In genomic region chr1:54438340-54439079, GRCm38 (mm10) we compare ENCODE assay signal across 8 mouse cellular contexts. TPM values are rescaled to one million over a fixed set of nuclear protein-coding genes. Genes with fewer than 3 reads are reported as not detected.
DNase-seq lines count a peak whose midpoint lies in the region; ATAC-seq and TF ChIP-seq lines count a peak whose summit lies in the region.

TSS of gene Gtf3c3 (minus strand) at chr1:54438971.

- WGBS in embryonic facial prominence, embryonic 13.5 days, result 2% methylated on average over 39 of the region's 39 CpGs
- 3% methylated on average over 38 of the region's 39 CpGs for WGBS in limb, embryonic 14.5 days
- 2% methylated on average over 39 of the region's 39 CpGs for WGBS in midbrain, postnatal 0 days

- DNase-seq in 3134 (ENCODE audit: extremely low read depth, insufficient read length, low spot score), result peak; percentile 92
- DNase-seq in adrenal gland, postnatal 36 days, result peak; percentile 84 to 85
- DNase-seq in heart, adult 8-10 months (ENCODE audit: low spot score), result peak; percentile 67
- DNase-seq in kidney, adult 9 months, result peak; percentile 81
- DNase-seq in limb, embryonic 14.5 days (ENCODE audit: low spot score), result peak; percentile 80
- DNase-seq in midbrain, postnatal 0 days (ENCODE audit: low spot score), result peak; percentile 88
- peak; percentile 57 to 65 for DNase-seq in spleen, postnatal 14 days (ENCODE audit: low spot score in 2 of 2)

- H3K36me3 ChIP-seq in embryonic facial prominence, embryonic 13.5 days, result peaks cover 10% of the 10 kb centered on the region
- peaks cover 7% of the 10 kb centered on the region for H3K36me3 ChIP-seq in limb, embryonic 14.5 days (ENCODE audit: control insufficient read depth, insufficient read depth, low read length)
- H3K36me3 ChIP-seq in midbrain, postnatal 0 days (ENCODE audit: insufficient read depth, low read length), result no peaks in the 10 kb centered on the region

- ATAC-seq in embryonic facial prominence, embryonic 13.5 days (ENCODE audit: insufficient number of reproducible peaks, insufficient read depth, low FRiP score, low TSS enrichment, low read depth), result peak; percentile 94
- ATAC-seq in limb, embryonic 14.5 days (ENCODE audit: low FRiP score, low read depth), result peak; percentile 98
- ATAC-seq in midbrain, postnatal 0 days (ENCODE audit: low FRiP score), result peak; percentile 98

- peak within 1 kb of the TSS; percentile 91 for H3K9ac ChIP-seq in embryonic facial prominence, embryonic 13.5 days
- H3K9ac ChIP-seq in limb, embryonic 14.5 days (ENCODE audit: low read depth, low read length, severe bottlenecking), result peak within 1 kb of the TSS; percentile 92
- peak within 1 kb of the TSS; percentile 83 for H3K9ac ChIP-seq in midbrain, postnatal 0 days (replicated peaks; ENCODE audit: low read length, poor library complexity, severe bottlenecking)

- TF ChIP-seq POLR2A in limb, embryonic 14.5 days (IDR thresholded peaks at IDR 0.05; ENCODE audit: borderline replicate concordance, extremely low read depth, insufficient read depth, insufficient read length), result peak; percentile 89; the same call in 1 of the 2 replicates

- no peaks in the 10 kb centered on the region for H3K9me3 ChIP-seq in embryonic facial prominence, embryonic 13.5 days
- H3K9me3 ChIP-seq in limb, embryonic 14.5 days (ENCODE audit: control insufficient read depth, low read length), result no peaks in the 10 kb centered on the region
- H3K9me3 ChIP-seq in midbrain, postnatal 0 days (ENCODE audit: low read length), result no peaks in the 10 kb centered on the region

- no peak within 1 kb of the TSS; the same call in 1 of the 2 replicates for H3K27ac ChIP-seq in embryonic facial prominence, embryonic 13.5 days
- no peak within 1 kb of the TSS; the same call in 1 of the 2 replicates for H3K27ac ChIP-seq in limb, embryonic 14.5 days (replicated peaks; ENCODE audit: low read depth, low read length)
- H3K27ac ChIP-seq in midbrain, postnatal 0 days (ENCODE audit: low read depth, low read length), result 0 out of 2 replicates have a peak within 1 kb of the TSS, but pooled peaks have one; percentile 32

- TF ChIP-seq CTCF in midbrain, postnatal 0 days (IDR thresholded peaks at IDR 0.05), result no peak

- H3K4me1 ChIP-seq in embryonic facial prominence, embryonic 13.5 days, result peaks cover 17% of the 10 kb centered on the region
- peaks cover 6% of the 10 kb centered on the region; the same call in 1 of the 2 replicates for H3K4me1 ChIP-seq in limb, embryonic 14.5 days (ENCODE audit: control insufficient read depth, insufficient read depth, low read length)
- peaks cover 10% of the 10 kb centered on the region for H3K4me1 ChIP-seq in midbrain, postnatal 0 days (ENCODE audit: insufficient read depth, low read length)

- H3K4me3 ChIP-seq in embryonic facial prominence, embryonic 13.5 days, result peak within 1 kb of the TSS; percentile 73
- H3K4me3 ChIP-seq in limb, embryonic 14.5 days (replicated peaks; ENCODE audit: low read length), result peak within 1 kb of the TSS; percentile 70
- H3K4me3 ChIP-seq in midbrain, postnatal 0 days (ENCODE audit: low read depth, low read length), result peak within 1 kb of the TSS; percentile 76

- peak within 1 kb of the TSS; percentile 72 for H3K4me2 ChIP-seq in embryonic facial prominence, embryonic 13.5 days
- peak within 1 kb of the TSS; percentile 73 for H3K4me2 ChIP-seq in limb, embryonic 14.5 days (replicated peaks; ENCODE audit: low read depth, low read length, severe bottlenecking)
- H3K4me2 ChIP-seq in midbrain, postnatal 0 days (ENCODE audit: low read depth, low read length, poor library complexity, severe bottlenecking), result peak within 1 kb of the TSS; percentile 64

- peaks cover 3% of the 10 kb centered on the region; the same call in 1 of the 2 replicates for H3K27me3 ChIP-seq in embryonic facial prominence, embryonic 13.5 days
- no peaks in the 10 kb centered on the region for H3K27me3 ChIP-seq in limb, embryonic 14.5 days (ENCODE audit: control insufficient read depth, insufficient read depth, low read length)
- no peaks in the 10 kb centered on the region for H3K27me3 ChIP-seq in midbrain, postnatal 0 days (ENCODE audit: insufficient read depth, low read length)

RNA-seq across cellular contexts. Expression of gene Gtf3c3, which starts in this region (rescaled TPM):
- total RNA-seq in adrenal gland, postnatal 36 days (2021), result 10 to 100 TPM; 16.9 to 23.4 TPM
- polyA plus RNA-seq in embryonic facial prominence, embryonic 13.5 days (2015; fragmentation: Nextera tagmentation; extraction: Ambion mirVana), result 26.3 and 26.5 TPM in 2 replicates
- 10 to 100 TPM in 2 of 4 experiments, 1 to 10 TPM in 2; 9.6 to 14.5 (median 10.8) TPM for total RNA-seq in heart, adult 8-10 months (2022)
- 15.5 and 16.3 TPM in 2 replicates for polyA plus RNA-seq in limb, embryonic 14.5 days (2012; rRNA removed)
- polyA plus RNA-seq in limb, embryonic 14.5 days (2014; fragmentation: Nextera tagmentation; extraction: Ambion mirVana), result 22.8 and 25.0 TPM in 2 replicates
- 23.2 and 31.0 TPM in 2 replicates for total RNA-seq in midbrain, postnatal 0 days (2014; rRNA removed)
- polyA plus RNA-seq in midbrain, postnatal 0 days (2015; fragmentation: Nextera tagmentation; extraction: Ambion mirVana), result 17.3 and 17.7 TPM in 2 replicates
